Mouse (Mus musculus) stomach, embryonic 16.5 days (tissue): ENCODE results near the gene Phox2b. TPM values are rescaled to one million over a fixed set of nuclear protein-coding genes. Genes with fewer than 3 reads are reported as not detected.

Experiments used
- ATAC-seq: fragments of 200-750 bp; cut with Nextera tagmentation; 2 replicates; pipeline ENCODE4 v1.8.0; 2017; ENCODE audit warnings: moderate number of reproducible peaks, moderate TSS enrichment; ENCODE audit not compliant: insufficient read depth, low FRiP score
- H3K27ac ChIP-seq: fragments of 300-500 bp; sonication (generic); 2 replicates; pipeline ENCODE4 v1.5.1; 2014; ENCODE audit warnings: low read length
- H3K27me3 ChIP-seq: fragments of 300-500 bp; sonication (generic); 2 replicates; pipeline ENCODE4 v1.6.1; 2014; ENCODE audit warnings: low read length, control low read depth, mixed read lengths; ENCODE audit not compliant: control insufficient read depth, insufficient read depth
- H3K36me3 ChIP-seq: fragments of 300-500 bp; sonication (generic); 2 replicates; pipeline ENCODE4 v1.6.1; 2014; ENCODE audit warnings: low read length; ENCODE audit not compliant: control insufficient read depth, insufficient read depth
- H3K4me1 ChIP-seq: fragments of 300-500 bp; sonication (generic); 2 replicates; pipeline ENCODE4 v1.6.1; 2014; ENCODE audit warnings: low read length, control low read depth, mixed read lengths; ENCODE audit not compliant: control insufficient read depth, insufficient read depth
- H3K4me2 ChIP-seq: fragments of 300-500 bp; sonication (generic); 2 replicates; pipeline ENCODE4 v1.6.1; 2014; ENCODE audit warnings: low read depth, low read length, mixed read lengths
- H3K4me3 ChIP-seq: fragments of 300-500 bp; sonication (generic); replicated peaks from 2 replicates; pipeline ENCODE4 v1.5.1; 2014; ENCODE audit warnings: mild to moderate bottlenecking, low read length
- H3K9ac ChIP-seq: fragments of 300-500 bp; sonication (generic); 2 replicates; pipeline ENCODE4 v1.6.1; 2014; ENCODE audit warnings: low read length
- H3K9me3 ChIP-seq: fragments of 300-500 bp; sonication (generic); replicated peaks from 2 replicates; pipeline ENCODE4 v1.6.1; 2016; ENCODE audit warnings: low read length, control low read depth; ENCODE audit not compliant: control insufficient read depth
- WGBS: fragments of 180-500 bp; shearing (Covaris S2); extraction: QIAGEN DNeasy Blood & Tissue Kit; methylation state at CpG from one replicate; pipeline ENCODE4 v1.1.7; 2014; 5-methylcytosine and 5-hydroxymethylcytosine counted together
- microRNA-seq: library from miRNA; unstranded; fragments of <30 nt; microRNA quantifications from one replicate; pipeline ENCODE4, GENCODE M21; 2016
- polyA plus RNA-seq: library from polyadenylated mRNA; unstranded; fragments of >200 nt; fragmentation: Nextera tagmentation; extraction: Ambion mirVana; gene quantifications from 2 replicates; pipeline ENCODE4 v1.2.1, GENCODE M21; 2015

Phox2b gene
- polyA plus RNA-seq, 1 experiment from 2014 or later, result 11.9 TPM

GRCm38 (mm10) chr5:67048003-67048402 is 51.1 kb downstream of the Phox2b start:
- Histone ChIP-seq H3K36me3 (no peaks in the 10 kb centered on the region), H3K27me3 (no peaks in the 10 kb centered on the region), H3K4me2 (no peak overlapping the region), H3K4me1 (no peaks in the 10 kb centered on the region), H3K27ac (no peak overlapping the region), H3K4me3 (no peak overlapping the region), H3K9me3 (no peaks in the 10 kb centered on the region), H3K9ac (no peak overlapping the region)
- no peak for ATAC-seq
- 9% methylated on average over 4 of the region's 4 CpGs for WGBS

Small RNAs within 50 kb of the gene (microRNA-seq; reads per million reads assigned to microRNA genes)
- not detected for gene Gm23841

Other genes starting within 250 kb of the Phox2b start
- gene Tmem33, start 161.3 kb upstream of the Phox2b start, polyA plus RNA-seq, result 95.7 and 97.9 TPM in 2 replicates
- 76.7 and 81.1 TPM in 2 replicates for gene Slc30a9, start 207.7 kb upstream of the Phox2b start, polyA plus RNA-seq